Mouse (Mus musculus) kidney, adult 11 months (tissue): ENCODE data around the gene Eml1.
"Not testable (repeated sequence)": the region's sequence is repeated elsewhere in the genome, so short reads cannot be mapped to it uniquely, and the experiment has no call there.

Experiments used
- DNase-seq: peaks from one replicate; pipeline ENCODE4 v3.0.0; 2022

The Eml1 gene

DNA sequence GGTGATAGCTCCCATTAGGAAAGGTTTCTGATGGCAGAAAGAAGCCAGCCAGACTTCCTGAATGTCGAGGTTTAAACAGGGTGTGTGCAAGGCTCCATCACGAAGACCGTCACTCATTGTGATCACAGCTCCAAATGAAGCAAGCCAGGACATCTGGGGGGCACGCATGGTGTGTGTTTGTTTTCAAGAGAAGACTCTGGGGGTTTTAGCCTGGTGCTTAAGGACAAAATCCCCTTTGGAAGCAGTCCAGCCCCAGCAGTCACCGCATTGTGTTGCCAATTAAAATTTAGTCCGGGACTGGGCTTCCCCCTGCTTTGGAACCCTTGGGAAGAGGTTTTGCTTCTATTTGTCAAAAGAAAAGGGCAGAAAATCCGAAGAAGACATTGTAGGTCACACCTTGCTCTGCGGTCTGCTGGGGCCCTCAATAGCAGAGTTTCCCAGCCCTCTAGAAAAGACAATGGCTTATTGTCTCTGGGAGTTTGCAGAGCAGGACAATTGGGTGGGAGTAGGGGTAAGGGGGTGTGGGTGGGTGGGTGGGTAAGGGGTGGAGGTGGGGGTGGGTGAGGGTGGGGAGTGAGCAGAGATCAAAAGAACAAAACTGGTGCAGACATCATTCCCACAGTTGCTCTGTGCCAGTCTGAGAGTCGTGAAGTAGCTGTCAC lies 110.1 kb downstream of the Eml1 start:
- no peak for DNase-seq

DNA sequence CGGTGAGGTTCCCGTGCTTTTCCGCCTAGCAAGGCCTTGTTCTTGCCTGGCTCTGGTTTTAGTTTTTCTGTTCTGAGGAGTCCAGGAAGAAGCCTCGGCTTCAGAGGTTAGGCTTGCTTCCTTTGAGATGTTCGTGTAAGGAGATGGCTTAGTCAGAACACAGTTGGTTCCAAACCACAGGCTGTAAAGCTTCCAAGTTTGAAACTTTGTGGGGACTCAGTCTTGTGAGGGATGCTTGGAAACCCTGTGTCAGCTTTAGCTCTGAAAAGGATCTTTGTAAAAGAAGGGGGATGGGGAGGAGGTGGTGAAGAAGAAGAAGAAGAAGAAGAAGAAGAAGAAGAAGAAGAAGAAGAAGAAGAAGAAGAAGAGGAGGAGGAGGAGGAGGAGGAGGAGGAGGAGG lies 118.3 kb downstream of the Eml1 start:
- DNase-seq: no peak

DNA sequence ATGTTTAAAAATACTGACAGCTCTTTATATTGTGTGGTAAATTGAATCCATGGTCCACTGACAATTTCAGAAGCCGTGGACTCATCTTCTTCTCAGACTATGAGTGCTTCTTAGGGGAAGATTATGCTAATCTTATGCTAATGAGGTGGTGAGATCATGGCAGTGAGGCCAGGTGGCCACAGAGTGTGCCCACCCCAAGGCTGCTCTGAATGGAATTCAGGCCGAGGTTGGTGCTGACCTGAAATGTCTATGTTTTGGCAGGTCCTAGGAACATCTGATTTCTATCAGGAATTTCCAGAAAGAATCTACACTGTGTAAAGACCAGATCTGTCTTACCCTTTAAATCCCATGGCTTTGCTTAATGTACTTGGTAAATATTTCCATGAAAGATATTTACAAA lies 119.0 kb downstream of the Eml1 start:
- no peak for DNase-seq

DNA sequence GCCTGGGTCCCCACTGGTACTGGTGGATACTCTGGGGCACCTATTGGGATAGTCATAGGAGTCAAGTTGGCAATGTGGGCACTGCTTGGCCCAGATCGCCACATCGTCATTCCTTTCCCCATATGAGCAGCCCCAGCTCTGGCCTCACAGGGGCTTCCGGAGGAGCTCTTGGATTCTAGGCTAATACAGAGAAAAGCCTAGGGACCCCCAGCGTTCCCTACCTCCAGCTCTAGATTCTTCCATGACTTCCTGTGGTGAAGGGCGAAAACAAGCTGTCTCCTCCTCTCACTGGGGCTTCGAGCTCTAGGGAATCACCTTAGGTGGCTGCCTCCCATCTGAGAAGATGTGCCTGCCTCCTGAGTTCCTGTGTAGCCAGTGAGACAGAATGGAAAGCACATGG lies 119.6 kb downstream of the Eml1 start:
- DNase-seq: no peak

DNA sequence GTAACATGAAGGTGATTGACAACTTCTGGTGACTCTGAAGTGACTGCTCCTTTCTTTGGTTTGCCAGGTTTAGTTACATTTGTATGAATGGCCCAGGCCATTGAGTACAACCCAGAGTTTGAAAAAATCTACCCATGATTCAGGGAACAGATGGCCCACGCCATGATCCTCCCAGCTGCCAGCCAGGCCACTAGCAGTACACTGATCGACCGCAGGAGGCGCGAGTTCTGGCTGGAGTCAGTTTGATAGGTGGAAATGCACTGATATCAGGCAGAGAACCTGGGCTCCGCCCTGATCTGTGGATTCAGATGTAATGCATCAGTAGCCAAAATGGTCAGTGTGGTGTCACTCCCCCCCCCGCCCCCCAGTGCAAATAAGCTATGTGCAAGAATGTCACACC lies 120.2 kb downstream of the Eml1 start:
- DNase-seq: no peak

DNA sequence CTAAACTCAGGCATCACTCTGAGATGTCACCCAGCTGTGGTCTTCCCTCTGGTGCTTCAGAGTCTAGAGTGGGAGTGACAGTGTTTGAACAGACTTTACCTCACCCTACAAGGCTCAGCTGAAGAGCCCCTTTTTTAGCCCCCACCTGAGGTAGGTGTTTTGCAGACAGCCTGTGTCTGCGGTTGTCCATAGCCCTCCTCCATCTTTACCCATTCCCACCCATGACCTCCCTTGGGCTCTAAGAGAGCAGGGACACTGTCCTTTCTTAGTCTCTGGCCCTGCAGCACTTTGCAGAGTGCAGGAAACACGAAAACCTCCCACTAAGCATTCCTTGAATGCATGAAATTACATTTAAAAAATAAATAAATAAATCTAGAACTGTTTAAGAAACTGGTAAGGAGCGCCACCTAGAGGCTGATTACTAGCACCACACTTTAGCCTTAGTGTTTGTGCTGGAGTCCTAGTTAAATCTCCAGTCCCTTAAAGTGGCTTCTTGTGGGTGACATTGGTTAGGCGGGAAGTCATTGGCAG lies 123.3 kb downstream of the Eml1 start:
- DNase-seq: peak; percentile 50

DNA sequence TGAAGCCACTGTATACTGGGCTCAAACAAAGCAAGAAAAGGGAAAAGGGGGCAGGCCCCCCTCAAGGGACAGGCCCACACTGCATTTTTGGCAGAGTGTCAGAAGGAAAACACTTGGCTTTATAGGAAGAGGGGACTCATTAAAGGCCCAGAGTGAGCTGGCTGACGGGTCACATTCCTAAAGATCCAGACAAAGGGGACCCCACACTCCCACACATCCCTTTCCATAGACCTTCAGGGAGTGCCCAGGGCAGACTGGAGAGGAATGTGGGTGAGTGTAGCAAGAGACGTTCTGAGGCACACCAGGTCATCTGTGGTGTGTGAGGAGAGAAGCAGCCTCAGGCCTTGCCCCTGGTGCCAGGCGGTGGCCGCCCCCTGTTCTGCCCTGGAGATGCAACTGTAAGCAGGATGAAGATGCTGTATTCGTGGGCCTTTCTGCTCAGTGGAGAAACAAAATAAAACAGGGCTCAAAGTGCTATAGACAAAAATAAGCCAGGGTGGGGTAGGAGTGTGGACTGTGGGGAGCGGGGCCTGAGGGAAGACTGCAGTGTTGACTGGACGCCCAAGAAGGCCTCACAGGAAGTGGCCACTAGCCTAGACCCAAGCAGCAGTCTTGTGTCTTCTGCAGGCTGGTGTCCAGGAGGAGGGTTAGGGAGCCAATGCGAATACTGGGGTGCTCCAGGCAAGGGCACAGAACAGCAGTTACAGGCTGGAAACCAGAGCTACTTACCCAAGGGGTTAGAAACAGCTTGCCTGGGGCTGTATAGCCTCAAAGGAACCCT lies 124.9 kb downstream of the Eml1 start:
- no peak for DNase-seq

DNA sequence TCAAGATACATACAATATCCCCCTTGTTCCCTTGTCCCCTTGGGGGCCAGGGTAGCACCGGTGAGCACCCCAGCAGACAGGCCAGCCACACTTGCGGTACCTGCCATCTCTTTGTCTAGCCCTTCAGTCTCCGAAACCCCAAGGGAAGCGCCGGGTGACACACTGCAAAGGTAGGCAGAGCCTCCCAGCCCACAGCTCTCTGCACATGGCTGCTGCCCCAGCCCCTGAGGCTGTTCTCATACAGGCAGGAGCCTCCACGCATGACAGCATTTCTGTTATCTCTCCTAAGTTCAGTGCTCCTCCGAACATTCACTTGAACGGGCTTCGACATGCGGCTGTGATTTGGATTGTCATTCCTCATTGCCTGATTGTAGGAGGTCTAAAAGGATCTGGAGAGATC lies 132.3 kb downstream of the Eml1 start:
- no peak for DNase-seq

DNA sequence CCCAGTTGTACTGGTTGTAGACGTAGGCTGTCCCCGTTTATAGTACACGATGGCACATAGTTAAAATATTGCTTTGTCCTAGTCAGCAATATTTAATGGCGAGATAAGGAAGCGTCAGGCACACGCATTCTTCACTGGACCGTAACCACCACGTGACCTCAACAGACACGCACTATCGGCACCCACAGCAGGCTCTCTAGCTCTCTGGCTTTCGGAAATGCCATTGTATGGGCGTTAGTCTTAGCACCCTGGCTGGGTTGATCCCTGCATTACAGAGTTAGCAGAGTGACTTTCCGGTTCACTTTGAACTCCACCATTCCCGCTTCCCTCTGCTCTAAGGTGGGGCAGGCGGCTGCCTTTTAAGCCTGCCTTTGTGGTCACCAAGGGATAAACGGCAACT lies 132.8 kb downstream of the Eml1 start:
- DNase-seq: no peak

DNA sequence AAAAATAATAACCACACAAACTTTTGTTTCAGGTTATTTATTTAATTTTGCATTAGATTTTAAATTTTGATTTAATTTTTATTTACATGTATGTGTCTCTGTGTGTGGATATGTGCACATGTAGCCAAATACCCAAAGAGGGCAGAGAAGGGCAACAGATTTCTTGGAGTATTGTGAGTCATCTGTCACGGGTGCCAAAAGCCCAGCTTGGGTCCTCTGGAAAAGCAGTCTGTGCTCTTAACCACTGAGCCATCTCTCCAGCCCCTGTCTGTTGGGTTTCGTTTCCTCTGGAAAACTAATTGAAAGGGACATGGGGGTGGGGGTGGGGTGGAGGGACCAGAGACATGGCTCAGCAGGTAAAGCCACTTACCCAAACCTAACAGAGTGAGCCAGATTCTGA lies 135.1 kb downstream of the Eml1 start:
- DNase-seq: no peak

DNA sequence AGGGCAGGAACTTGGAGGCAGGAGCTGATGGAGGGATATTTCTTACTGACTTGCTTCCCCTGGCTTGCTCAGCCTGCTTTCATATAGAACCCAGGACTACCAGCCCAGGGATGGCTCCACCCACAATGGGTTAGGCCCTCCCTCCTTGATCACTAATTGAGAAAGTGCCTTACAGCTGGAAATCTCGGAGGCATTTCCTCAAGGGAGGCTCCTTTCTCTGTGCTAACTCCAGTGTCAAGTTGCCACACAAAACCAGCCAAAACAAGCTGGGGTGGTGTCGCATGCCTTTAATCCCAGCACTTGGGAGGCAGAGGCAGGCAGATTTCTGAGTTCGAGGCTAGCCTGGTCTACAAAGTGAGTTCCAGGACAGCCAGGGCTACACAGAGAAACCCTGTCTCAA lies 136.3 kb downstream of the Eml1 start:
- not testable (repeated sequence) for DNase-seq

DNA sequence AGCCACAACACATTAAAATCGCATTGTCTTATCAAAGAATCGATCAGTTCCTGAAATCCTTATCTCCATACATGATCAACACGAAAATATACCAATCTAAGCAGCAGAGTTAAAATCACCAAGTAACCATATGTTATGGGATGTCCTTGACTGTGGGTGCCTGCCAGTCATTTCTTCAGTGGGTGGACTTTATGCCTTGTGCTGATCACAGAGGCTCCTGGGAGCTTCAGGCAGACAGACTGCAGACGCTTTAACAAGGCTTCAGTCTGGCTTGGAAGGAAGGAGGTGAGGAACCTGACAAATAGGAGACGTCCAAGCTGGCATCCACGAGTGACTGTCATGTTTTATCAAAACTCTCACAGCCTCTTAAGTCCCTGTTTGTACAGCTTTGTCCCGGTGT lies 139.8 kb downstream of the Eml1 start:
- no peak for DNase-seq

DNA sequence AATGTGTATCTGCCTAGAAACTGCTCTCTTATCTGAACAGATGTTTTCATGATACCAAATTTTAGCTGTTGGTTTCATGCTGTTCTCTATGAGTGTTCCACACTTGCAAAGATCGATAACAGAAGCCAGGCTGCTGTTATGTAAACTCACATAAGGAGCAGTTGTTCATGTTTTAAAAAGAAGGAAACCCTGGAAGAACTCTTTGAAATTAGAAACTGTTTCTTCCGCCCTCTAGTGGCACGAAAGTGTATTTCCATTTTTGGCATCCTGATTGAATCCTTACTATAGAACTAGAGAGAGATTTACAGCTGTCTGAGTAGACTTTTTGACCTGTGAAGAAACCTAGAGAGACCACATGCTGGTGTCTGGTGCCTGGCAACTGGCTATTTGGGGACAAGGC lies 140.3 kb downstream of the Eml1 start:
- DNase-seq: no peak

DNA sequence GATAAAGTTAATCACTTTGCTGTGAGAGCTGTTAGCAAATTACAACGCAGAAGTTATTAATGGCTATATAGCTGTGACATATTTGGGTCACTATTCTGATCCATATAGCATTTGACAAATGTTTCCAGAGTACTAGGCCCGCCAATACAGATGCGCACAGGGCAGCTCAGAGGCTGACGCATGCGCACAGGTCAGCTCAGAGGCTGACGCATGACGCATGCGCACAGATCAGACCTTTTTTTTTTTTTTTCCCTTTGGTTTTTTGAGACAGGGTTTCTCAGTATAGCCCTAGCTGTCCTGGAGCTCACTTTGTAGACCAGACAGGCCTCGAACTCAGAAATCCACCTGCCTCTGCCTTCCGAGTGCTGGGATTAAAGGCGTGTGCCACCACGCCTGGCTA lies 144.7 kb downstream of the Eml1 start:
- DNase-seq: no peak

DNA sequence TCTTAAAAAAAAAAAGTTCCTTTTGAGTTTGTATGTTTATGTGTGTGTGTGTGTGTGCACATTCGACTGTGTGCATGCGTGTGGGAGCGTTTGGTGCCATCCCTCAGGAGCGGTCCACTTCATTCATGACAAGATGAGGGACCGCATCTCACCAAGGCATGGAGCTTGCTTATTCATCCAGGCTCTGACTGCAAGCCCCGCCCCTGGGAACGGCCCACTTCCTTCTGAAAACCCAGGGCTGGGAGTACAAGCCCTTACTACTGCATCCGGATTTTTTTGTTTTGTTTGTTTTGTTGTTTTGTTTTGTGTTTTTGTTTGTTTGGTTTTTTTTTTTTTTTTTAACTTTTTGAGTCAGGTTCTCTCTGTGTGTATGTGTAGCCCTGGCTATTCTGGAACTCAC lies 148.6 kb downstream of the Eml1 start:
- no peak for DNase-seq

DNA sequence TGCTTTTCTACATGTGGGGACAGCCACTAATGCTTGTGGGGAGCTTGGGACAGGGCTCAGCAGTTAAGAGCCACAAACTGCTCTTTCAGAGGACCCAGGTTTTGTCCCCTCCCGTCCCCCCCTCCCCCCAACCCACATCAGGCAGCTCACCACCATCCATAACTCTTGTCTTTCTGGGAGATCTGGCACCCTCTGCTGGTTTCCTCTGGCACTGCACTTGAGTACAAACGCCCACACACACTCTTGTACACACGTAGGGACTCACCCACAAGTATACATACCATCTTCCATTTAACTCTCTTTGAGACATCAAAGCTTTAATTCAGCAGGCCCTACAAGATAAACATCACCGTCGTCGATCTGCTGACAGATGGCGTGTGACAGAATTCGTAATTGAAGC lies 158.5 kb downstream of the Eml1 start:
- no peak for DNase-seq

DNA sequence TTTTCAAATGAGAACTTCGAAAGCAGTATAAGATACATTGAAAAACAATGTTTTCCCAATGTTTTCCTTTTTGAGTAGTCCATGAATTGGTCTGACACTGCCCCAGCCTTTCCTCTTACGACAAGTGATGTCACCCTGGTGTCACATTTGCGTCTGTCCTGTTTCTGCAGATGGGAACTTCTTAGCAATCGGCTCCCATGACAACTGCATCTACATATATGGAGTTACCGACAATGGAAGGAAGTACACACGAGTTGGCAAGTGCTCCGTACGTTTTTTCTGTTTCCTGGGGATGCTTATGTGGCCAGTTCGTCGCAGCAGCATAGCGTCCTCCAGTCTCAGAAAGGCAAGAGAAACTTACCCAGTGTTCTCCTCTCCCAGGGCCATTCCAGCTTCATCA lies 163.7 kb downstream of the Eml1 start:
- DNase-seq: no peak

DNA sequence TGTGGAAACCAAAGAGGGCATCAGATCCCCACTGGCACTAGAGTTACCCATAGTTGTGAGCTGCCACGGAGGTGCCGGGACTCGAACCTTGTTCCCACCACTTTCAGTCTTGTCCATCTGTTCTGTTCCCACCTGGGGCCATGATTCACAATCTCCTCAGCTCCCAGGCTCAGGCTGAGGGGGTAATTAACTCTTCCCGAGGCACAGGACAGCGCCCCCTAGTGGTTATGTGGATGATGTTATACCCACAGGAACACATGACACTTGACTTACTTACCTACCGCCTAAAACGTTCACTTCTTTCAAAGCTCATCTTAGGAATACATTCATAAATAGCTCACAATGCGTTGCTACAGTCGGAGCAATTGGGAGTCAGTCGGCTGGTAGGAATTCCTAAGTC lies 165.7 kb downstream of the Eml1 start:
- DNase-seq: no peak

DNA sequence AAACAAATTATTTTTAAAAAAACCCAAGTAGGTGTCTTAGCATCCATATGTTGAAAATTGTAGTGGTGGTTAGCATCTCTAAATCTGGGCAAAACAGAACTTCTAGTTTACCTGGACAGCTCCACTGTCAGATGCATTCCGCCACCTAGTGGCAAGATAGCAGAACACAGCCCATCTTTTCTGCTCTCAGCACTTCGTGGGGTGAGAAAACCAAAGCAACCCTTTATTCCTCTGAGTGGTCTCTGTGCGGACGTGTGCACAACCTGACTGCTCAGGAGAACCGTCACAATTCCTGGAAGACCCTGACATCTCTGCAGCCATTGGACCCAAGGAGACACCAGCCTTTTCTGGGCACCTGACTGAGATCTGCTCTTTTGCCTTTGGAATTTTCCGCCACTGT lies 170.3 kb downstream of the Eml1 start:
- no peak for DNase-seq

DNA sequence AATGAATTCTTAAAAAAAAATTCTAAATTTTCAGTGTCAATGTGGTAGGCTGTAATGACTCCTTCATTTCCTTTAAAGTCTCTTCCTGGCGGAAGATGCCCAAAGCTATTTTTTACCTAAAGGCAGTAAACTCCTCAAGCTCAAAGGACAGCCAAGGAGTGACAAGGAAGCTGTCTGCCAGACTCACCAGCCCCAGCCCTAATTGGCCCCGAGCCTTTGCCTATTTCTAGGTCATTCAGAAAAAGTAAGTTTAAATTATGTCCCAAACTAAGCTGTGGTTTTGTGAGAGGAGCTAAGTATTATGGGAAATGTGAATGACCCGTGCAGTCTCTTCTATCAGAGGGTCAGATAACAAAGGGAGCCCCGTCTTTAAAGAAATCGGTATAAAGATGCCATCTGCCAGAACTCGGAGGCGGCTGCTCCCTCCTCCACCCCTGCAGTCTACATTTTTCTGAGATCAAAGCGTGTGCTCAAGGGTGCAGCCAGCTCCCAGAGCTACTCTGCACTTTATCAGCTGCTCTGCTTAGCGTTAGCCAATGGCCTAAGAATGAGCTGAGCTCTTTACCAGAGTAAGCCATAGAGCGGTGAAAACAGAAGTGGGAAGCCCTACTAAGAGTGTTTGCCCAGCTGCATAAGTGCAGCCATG lies 175.9 kb downstream of the Eml1 start:
- no peak for DNase-seq

DNA sequence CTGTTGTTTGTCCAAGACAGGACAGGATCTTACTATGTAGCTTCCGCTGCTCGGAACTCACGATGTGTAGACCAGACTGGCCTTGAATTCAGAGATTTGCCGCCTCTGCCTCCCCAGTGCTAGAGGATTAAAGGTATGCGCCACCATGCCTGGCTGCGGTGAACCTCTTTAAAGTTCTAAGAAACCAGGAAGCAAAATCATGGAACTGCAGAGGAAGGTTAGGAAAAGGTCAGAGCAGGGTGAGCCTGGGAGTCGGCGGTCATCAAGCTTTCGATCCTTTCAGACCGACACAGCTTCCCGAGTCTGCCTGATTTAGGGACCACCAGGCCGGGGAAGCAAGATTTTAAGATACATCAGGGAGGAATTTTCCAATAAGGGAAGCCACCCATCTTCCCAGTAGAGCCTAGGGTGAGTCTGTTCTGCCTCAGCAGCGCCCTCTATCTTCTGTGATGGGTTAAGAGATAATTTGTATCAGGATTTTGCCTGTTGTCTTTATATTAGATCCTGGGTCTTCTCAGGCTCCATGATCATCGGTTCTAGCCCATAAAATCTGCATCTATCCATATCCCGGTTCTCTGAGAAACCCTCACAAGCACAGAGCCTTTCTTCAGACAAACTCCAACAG lies 176.6 kb downstream of the Eml1 start:
- DNase-seq: no peak

DNA sequence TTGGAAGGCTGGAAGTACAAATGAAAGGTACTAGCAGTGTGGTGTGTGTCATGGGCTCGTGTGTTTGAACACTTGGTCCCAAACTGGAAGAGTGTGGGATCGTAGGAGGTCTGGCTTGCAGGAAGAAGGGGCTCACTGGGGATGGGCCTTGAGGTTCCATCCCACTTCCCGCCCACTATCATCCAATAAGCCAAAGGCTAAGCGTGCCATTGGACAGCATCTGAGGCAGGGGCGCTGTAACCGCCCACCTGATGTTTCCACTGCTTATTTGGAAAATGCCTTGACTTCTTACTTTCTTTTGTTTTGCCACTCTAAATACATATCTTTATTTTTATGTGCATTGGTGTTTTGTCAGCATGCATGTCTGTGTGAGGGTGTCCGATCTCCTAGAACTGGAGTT lies 181.0 kb downstream of the Eml1 start:
- DNase-seq: no peak

DNA sequence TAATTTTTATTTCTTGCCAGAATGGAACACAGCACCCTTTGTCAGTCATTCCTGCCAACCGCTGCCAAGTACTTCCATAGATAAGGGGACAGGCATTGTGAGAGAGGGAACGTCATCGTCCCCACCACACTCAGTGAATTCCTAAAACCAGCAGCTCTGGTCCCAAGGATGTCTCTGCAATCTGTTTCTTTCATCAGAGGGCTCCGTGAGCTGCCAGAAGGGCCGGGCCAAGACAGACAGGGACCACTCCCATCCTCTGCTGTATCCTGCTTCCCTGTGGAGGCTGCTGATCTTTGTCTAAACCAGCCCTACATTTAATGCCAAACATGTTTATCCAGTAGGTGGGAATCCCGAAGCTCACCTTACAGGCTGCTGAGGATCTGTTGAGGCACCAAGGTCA lies 182.3 kb downstream of the Eml1 start:
- no peak for DNase-seq
